20 mouse cellular contexts compared by ENCODE assay signal in the genomic region with DNA sequence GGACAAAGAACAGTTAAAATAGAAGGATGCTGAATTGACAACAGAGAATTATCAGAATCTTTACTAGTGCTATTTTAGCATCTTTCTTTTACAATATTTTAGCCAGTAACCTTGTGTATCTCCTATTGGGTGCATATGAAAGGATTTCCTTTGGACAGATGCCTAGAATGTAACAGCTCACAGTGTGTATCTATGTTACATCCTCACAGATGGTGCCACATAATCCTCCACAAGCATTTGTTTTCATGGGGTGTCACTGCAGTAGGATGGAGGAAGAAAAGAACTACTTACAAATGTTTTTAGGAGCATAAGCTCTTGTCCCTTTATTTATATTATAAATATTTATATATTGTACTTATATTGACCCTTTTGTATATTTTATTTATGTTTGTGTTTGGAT.
DNase-seq lines count a peak whose midpoint lies in the region; ATAC-seq lines count a peak whose summit lies in the region.
"Had no signal": no experiment of that assay in that cellular context is flagged by ENCODE, and none has a peak within 500 bp of the region (broad histone marks: within the 10 kb centered on the region; RNA-seq: fewer than 3 reads in every experiment).

No protein-coding gene starts in this region.

- H3K27me3 ChIP-seq in forebrain, embryonic 13.5 days, result no peaks in the 10 kb centered on the region
- no peaks in the 10 kb centered on the region for H3K27me3 ChIP-seq in forebrain, embryonic 12.5 days
- H3K27me3 ChIP-seq: heart, embryonic 15.5 days had no signal

- ATAC-seq in forebrain, embryonic 13.5 days, result peak; percentile 87
- no peak for ATAC-seq in forebrain, embryonic 12.5 days (ENCODE audit: low FRiP score)

- H3K9ac ChIP-seq in forebrain, embryonic 13.5 days, result no peak overlapping the region
- H3K9ac ChIP-seq in forebrain, embryonic 12.5 days, result no peak overlapping the region
- H3K9ac ChIP-seq: heart, embryonic 15.5 days had no signal

- no peak overlapping the region for H3K4me2 ChIP-seq in forebrain, embryonic 13.5 days
- no peak overlapping the region for H3K4me2 ChIP-seq in forebrain, embryonic 12.5 days
- H3K4me2 ChIP-seq: heart, embryonic 15.5 days; liver, embryonic 11.5 days had no signal

- peak; percentile 21 for DNase-seq in layer of hippocampus, adult 9-11 months
- DNase-seq in layer of hippocampus, postnatal 10 days (ENCODE audit: low spot score in 2 of 2), result no peak
- peak; percentile 18 for DNase-seq in retina, postnatal 1 day
- no peak for DNase-seq in retina, embryonic 14.5 days (ENCODE audit: low spot score)
- DNase-seq in kidney, adult 8-10 months, result no peak
- DNase-seq: B cell, adult 2 months; gastrocnemius, postnatal 14 days; heart, adult 18-20 months; heart, postnatal 4 days; kidney, adult 18-20 months; kidney, postnatal 10 days; lung, adult 18-20 months; right cerebral cortex, postnatal 25 days; thymus, adult 18-20 months had no signal

- H3K4me3 ChIP-seq in forebrain, embryonic 13.5 days, result no peak overlapping the region
- H3K4me3 ChIP-seq in forebrain, embryonic 12.5 days (replicated peaks), result no peak overlapping the region
- H3K4me3 ChIP-seq: heart, embryonic 15.5 days; midbrain, embryonic 10.5 days had no signal

- no peaks in the 10 kb centered on the region for H3K9me3 ChIP-seq in forebrain, embryonic 13.5 days (replicated peaks)
- no peaks in the 10 kb centered on the region for H3K9me3 ChIP-seq in forebrain, embryonic 12.5 days
- H3K9me3 ChIP-seq: heart, embryonic 15.5 days; midbrain, embryonic 10.5 days had no signal

- H3K4me1 ChIP-seq in forebrain, embryonic 13.5 days, result peaks cover 4% of the 10 kb centered on the region; the same call in 1 of the 2 replicates
- peaks cover 4% of the 10 kb centered on the region; the same call in 1 of the 2 replicates for H3K4me1 ChIP-seq in forebrain, embryonic 12.5 days
- H3K4me1 ChIP-seq: heart, embryonic 15.5 days had no signal

- no peak overlapping the region for H3K27ac ChIP-seq in forebrain, embryonic 13.5 days
- H3K27ac ChIP-seq in forebrain, embryonic 12.5 days, result no peak overlapping the region
- H3K27ac ChIP-seq: heart, embryonic 15.5 days; macrophage; midbrain, embryonic 10.5 days had no signal

- no peaks in the 10 kb centered on the region for H3K36me3 ChIP-seq in forebrain, embryonic 13.5 days (ENCODE audit: poor library complexity, severe bottlenecking)
- no peaks in the 10 kb centered on the region for H3K36me3 ChIP-seq in forebrain, embryonic 12.5 days (replicated peaks)
- H3K36me3 ChIP-seq: heart, embryonic 15.5 days; midbrain, embryonic 10.5 days had no signal

Comparison
In these comparisons a context has a peak if more than half of its experiments do, and no peak if none do; other contexts are left out.
1. DNase-seq: peak in layer of hippocampus, adult 9-11 months (single experiment) and retina, postnatal 1 day (single experiment); none in layer of hippocampus, postnatal 10 days (0 of 2), retina, embryonic 14.5 days (single experiment) and kidney, adult 8-10 months (0 of 2).